Mouse (Mus musculus): ENCODE measurements around the gene Ugt1a1. TPM values are rescaled to one million over a fixed set of nuclear protein-coding genes. Genes with fewer than 3 reads are reported as not detected.

Ugt1a1 gene
- polyA plus RNA-seq, 1 experiment from 2014 or later: 0.33 TPM

DNA sequence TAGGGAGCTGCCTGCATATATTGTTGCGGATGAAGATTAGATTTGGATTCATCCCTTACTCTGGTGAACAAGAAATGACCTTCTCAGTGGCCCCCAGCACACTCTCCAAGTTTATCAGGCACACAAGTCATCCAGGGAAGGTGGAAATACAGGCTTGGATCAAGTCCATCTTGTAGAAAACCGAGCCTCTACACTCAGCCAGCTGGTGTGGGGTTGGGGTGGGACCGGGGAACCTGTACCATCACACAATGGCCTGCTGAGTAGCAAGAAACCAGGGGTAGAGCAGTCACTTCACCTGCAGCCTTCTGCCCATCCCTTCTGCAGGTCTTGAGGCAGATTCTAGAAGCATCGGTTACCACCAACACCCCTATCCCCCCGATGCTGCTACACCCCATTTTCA is 22.9 kb downstream of the Ugt1a1 start:
- no peaks in the 10 kb centered on the region for H3K4me1 ChIP-seq (ENCODE audit: control insufficient read depth, insufficient read depth, low read length)
- peaks cover 88% of the 10 kb centered on the region for H3K9me3 ChIP-seq (ENCODE audit: control insufficient read depth, low read depth, low read length)
- WGBS: 44% methylated on average over 5 of the region's 5 CpGs
- no peak overlapping the region for H3K27ac ChIP-seq (ENCODE audit: low read length)
- H3K36me3 ChIP-seq (ENCODE audit: control insufficient read depth, insufficient read depth, low read length): no peaks in the 10 kb centered on the region
- no peaks in the 10 kb centered on the region for H3K27me3 ChIP-seq (ENCODE audit: control insufficient read depth, insufficient read depth, low read length)
- no peak overlapping the region for H3K4me3 ChIP-seq (ENCODE audit: low read depth, low read length)
- no peak overlapping the region for H3K9ac ChIP-seq (replicated peaks; ENCODE audit: low read depth, low read length)
- no peak overlapping the region for H3K4me2 ChIP-seq (replicated peaks; ENCODE audit: low read depth, low read length)
- no peak for ATAC-seq (ENCODE audit: insufficient number of reproducible peaks, insufficient read depth, low FRiP score, low read depth)

DNA sequence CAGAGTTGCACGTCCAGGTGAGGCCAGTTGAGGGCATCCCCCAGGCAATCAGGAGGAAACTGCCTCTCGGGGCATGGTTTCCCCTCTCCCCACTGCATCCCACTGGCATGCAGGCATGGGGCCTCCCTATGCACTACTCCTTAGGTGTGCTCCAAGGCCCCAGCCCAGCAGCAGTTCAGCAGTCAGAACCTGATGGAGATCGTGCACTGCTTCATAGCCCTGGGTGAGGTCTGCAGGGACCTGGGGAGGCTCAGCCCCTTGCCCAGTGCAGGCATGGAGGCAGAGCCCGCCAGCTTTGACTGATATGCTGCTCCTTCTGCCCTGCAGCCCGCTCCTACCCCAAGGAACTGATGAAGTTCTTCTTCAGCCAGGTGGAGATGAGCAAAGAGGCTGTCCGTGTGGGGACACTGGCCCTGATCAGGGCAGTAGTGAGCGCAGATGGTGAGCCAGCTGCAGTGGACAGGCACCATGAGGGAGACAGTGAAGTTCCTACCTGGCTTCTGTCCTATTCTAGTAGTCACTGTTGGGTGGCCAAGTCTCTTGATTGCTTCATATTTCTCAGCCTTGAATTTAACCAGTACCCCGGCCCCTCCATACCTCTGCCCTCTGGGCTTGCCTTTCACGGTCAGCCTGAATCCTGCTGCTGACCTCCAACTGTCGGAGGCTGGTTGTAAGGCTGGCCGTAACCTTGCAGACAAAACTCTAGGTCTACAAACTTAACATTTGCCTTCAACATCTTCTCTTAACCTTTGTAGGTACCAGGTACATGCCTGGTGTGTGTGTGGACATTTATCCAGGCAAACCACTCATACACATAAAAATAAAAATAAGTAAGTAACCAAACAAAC is 23.5 kb downstream of the Ugt1a1 start:
- peaks cover 88% of the 10 kb centered on the region for H3K9me3 ChIP-seq (ENCODE audit: control insufficient read depth, low read depth, low read length)

GRCm38 (mm10) chr1:88235894-88236415 is 24.2 kb downstream of the Ugt1a1 start:
- H3K9ac ChIP-seq (replicated peaks; ENCODE audit: low read depth, low read length): no peak overlapping the region
- no peak overlapping the region for H3K27ac ChIP-seq (ENCODE audit: low read length)
- H3K27me3 ChIP-seq (ENCODE audit: control insufficient read depth, insufficient read depth, low read length): no peaks in the 10 kb centered on the region
- no peaks in the 10 kb centered on the region for H3K36me3 ChIP-seq (ENCODE audit: control insufficient read depth, insufficient read depth, low read length)
- ATAC-seq (ENCODE audit: insufficient number of reproducible peaks, insufficient read depth, low FRiP score, low read depth): no peak
- no peak overlapping the region for H3K4me2 ChIP-seq (replicated peaks; ENCODE audit: low read depth, low read length)
- 65% methylated on average over 4 of the region's 4 CpGs for WGBS
- no peak overlapping the region for H3K4me3 ChIP-seq (ENCODE audit: low read depth, low read length)
- peaks cover 88% of the 10 kb centered on the region for H3K9me3 ChIP-seq (ENCODE audit: control insufficient read depth, low read depth, low read length)
- H3K4me1 ChIP-seq (ENCODE audit: control insufficient read depth, insufficient read depth, low read length): no peaks in the 10 kb centered on the region

More for the DNA sequence above, 23.5 kb downstream of the Ugt1a1 start:
- Histone ChIP-seq H3K9ac (replicated peaks; ENCODE audit: low read depth, low read length) (no peak overlapping the region), H3K4me2 (replicated peaks; ENCODE audit: low read depth, low read length) (no peak overlapping the region), H3K36me3 (ENCODE audit: control insufficient read depth, insufficient read depth, low read length) (no peaks in the 10 kb centered on the region), H3K4me3 (ENCODE audit: low read depth, low read length) (no peak overlapping the region), H3K27me3 (ENCODE audit: control insufficient read depth, insufficient read depth, low read length) (no peaks in the 10 kb centered on the region), H3K27ac (ENCODE audit: low read length) (no peak overlapping the region), H3K4me1 (ENCODE audit: control insufficient read depth, insufficient read depth, low read length) (no peaks in the 10 kb centered on the region)
- 64% methylated on average over 11 of the region's 11 CpGs for WGBS
- ATAC-seq (ENCODE audit: insufficient number of reproducible peaks, insufficient read depth, low FRiP score, low read depth): peak; percentile 0; the same call in 1 of the 2 replicates

DNA sequence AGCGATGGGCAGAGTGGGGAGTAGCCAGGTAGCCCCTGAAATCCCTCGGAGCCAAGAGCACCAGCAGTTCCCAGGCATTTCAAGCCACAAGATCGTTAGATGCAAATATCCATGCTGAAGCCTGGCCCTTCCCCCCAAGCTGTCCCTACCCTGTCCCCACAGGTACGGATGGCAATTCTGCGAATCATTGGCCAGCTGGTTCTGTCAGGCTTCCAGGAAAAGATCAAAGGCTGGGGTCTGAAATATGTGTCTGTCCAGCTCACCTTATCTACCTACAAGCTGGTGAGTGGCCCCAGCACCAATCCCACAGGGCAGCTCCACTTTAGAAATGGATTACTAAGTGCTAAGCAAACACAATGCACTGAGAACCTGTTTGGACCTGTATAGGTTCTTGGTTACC is 25.6 kb downstream of the Ugt1a1 start:
- Histone ChIP-seq H3K4me2 (replicated peaks; ENCODE audit: low read depth, low read length) (no peak overlapping the region), H3K4me1 (ENCODE audit: control insufficient read depth, insufficient read depth, low read length) (no peaks in the 10 kb centered on the region), H3K4me3 (ENCODE audit: low read depth, low read length) (no peak overlapping the region), H3K27ac (ENCODE audit: low read length) (no peak overlapping the region), H3K9ac (replicated peaks; ENCODE audit: low read depth, low read length) (no peak overlapping the region), H3K27me3 (ENCODE audit: control insufficient read depth, insufficient read depth, low read length) (no peaks in the 10 kb centered on the region), H3K9me3 (ENCODE audit: control insufficient read depth, low read depth, low read length) (peaks cover 84% of the 10 kb centered on the region), H3K36me3 (ENCODE audit: control insufficient read depth, insufficient read depth, low read length) (no peaks in the 10 kb centered on the region)
- WGBS: 74% methylated on average over 5 of the region's 5 CpGs
- ATAC-seq (ENCODE audit: insufficient number of reproducible peaks, insufficient read depth, low FRiP score, low read depth): peak; percentile 2; the same call in 1 of the 2 replicates

- no peak for ATAC-seq (ENCODE audit: insufficient number of reproducible peaks, insufficient read depth, low FRiP score, low read depth)
- WGBS: 75% methylated on average over 6 of the region's 6 CpGs
- peaks cover 79% of the 10 kb centered on the region for H3K9me3 ChIP-seq (ENCODE audit: control insufficient read depth, low read depth, low read length)
These were observed 27.0 kb downstream of the Ugt1a1 start for GRCm38 (mm10) chr1:88238771-88239170.

GRCm38 (mm10) chr1:88240072-88240471 is 28.3 kb downstream of the Ugt1a1 start:
- ATAC-seq (ENCODE audit: insufficient number of reproducible peaks, insufficient read depth, low FRiP score, low read depth): no peak
- no peaks in the 10 kb centered on the region for H3K4me1 ChIP-seq (ENCODE audit: control insufficient read depth, insufficient read depth, low read length)
- WGBS: 78% methylated on average over 5 of the region's 5 CpGs

More at GRCm38 (mm10) chr1:88238771-88239170, 27.0 kb downstream of the Ugt1a1 start:
- Histone ChIP-seq H3K4me3 (ENCODE audit: low read depth, low read length) (no peak overlapping the region), H3K4me1 (ENCODE audit: control insufficient read depth, insufficient read depth, low read length) (no peaks in the 10 kb centered on the region), H3K9ac (replicated peaks; ENCODE audit: low read depth, low read length) (no peak overlapping the region), H3K27me3 (ENCODE audit: control insufficient read depth, insufficient read depth, low read length) (no peaks in the 10 kb centered on the region), H3K36me3 (ENCODE audit: control insufficient read depth, insufficient read depth, low read length) (no peaks in the 10 kb centered on the region), H3K4me2 (replicated peaks; ENCODE audit: low read depth, low read length) (no peak overlapping the region), H3K27ac (ENCODE audit: low read length) (no peak overlapping the region)

GRCm38 (mm10) chr1:88240579-88240978 is 28.8 kb downstream of the Ugt1a1 start:
- Histone ChIP-seq H3K27ac (ENCODE audit: low read length) (no peak overlapping the region), H3K4me2 (replicated peaks; ENCODE audit: low read depth, low read length) (no peak overlapping the region), H3K27me3 (ENCODE audit: control insufficient read depth, insufficient read depth, low read length) (no peaks in the 10 kb centered on the region), H3K4me3 (ENCODE audit: low read depth, low read length) (no peak overlapping the region), H3K9me3 (ENCODE audit: control insufficient read depth, low read depth, low read length) (peaks cover 79% of the 10 kb centered on the region), H3K9ac (replicated peaks; ENCODE audit: low read depth, low read length) (no peak overlapping the region), H3K4me1 (ENCODE audit: control insufficient read depth, insufficient read depth, low read length) (no peaks in the 10 kb centered on the region), H3K36me3 (ENCODE audit: control insufficient read depth, insufficient read depth, low read length) (no peaks in the 10 kb centered on the region)
- ATAC-seq (ENCODE audit: insufficient number of reproducible peaks, insufficient read depth, low FRiP score, low read depth): peak; percentile 1; the same call in 1 of the 2 replicates
- 72% methylated on average over 4 of the region's 4 CpGs for WGBS

More at GRCm38 (mm10) chr1:88240072-88240471, 28.3 kb downstream of the Ugt1a1 start:
- Histone ChIP-seq H3K27me3 (ENCODE audit: control insufficient read depth, insufficient read depth, low read length) (no peaks in the 10 kb centered on the region), H3K4me2 (replicated peaks; ENCODE audit: low read depth, low read length) (no peak overlapping the region), H3K36me3 (ENCODE audit: control insufficient read depth, insufficient read depth, low read length) (no peaks in the 10 kb centered on the region), H3K4me3 (ENCODE audit: low read depth, low read length) (no peak overlapping the region), H3K27ac (ENCODE audit: low read length) (no peak overlapping the region), H3K9me3 (ENCODE audit: control insufficient read depth, low read depth, low read length) (peaks cover 80% of the 10 kb centered on the region), H3K9ac (replicated peaks; ENCODE audit: low read depth, low read length) (no peak overlapping the region)

DNA sequence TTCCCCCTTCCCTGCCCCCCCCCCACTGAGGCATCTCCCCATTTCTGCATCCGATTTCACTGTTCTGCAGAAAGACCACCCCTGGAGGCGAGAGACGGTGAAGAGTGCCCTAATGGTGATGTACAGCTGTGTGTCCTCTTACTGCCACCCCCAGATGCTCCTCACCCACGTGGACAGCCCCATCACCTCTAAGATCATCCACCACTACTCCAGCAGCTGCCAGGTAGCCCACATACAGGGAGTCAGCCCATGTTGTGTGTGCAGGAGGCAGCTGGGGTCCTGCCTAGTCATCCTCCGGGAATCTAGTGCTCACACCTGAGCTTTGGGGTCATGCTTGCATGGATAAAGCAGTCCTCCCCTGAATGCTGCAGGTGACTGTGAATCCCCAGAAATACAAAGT is 32.1 kb downstream of the Ugt1a1 start:
- no peaks in the 10 kb centered on the region for H3K4me1 ChIP-seq (ENCODE audit: control insufficient read depth, insufficient read depth, low read length)
- H3K27ac ChIP-seq (ENCODE audit: low read length): no peak overlapping the region
- no peak overlapping the region for H3K9ac ChIP-seq (replicated peaks; ENCODE audit: low read depth, low read length)
- H3K4me2 ChIP-seq (replicated peaks; ENCODE audit: low read depth, low read length): no peak overlapping the region
- whole genome bisulfite sequencing: 62% methylated on average over 5 of the region's 5 CpGs
- H3K27me3 ChIP-seq (ENCODE audit: control insufficient read depth, insufficient read depth, low read length): no peaks in the 10 kb centered on the region
- ATAC-seq (ENCODE audit: insufficient number of reproducible peaks, insufficient read depth, low FRiP score, low read depth): no peak
- no peak overlapping the region for H3K4me3 ChIP-seq (ENCODE audit: low read depth, low read length)
- no peaks in the 10 kb centered on the region for H3K36me3 ChIP-seq (ENCODE audit: control insufficient read depth, insufficient read depth, low read length)
- peaks cover 86% of the 10 kb centered on the region for H3K9me3 ChIP-seq (ENCODE audit: control insufficient read depth, low read depth, low read length)
